Mouse (Mus musculus) stomach, embryonic 14.5 days (tissue): ENCODE results near the gene Taf8. TPM values are rescaled to one million over a fixed set of nuclear protein-coding genes. Genes with fewer than 3 reads are reported as not detected.

Experiments used
- ATAC-seq: fragments of 200-750 bp; cut with Nextera tagmentation; 2 replicates; pipeline ENCODE4 v1.8.0; 2017; ENCODE audit warnings: low read depth, moderate TSS enrichment; ENCODE audit not compliant: insufficient number of reproducible peaks, insufficient read depth, low FRiP score
- H3K27ac ChIP-seq: fragments of 300-500 bp; sonication (generic); 2 replicates; pipeline ENCODE4 v1.5.1; 2014; ENCODE audit warnings: mild to moderate bottlenecking, low read length, moderate library complexity, mixed read lengths
- H3K27me3 ChIP-seq: fragments of 300-500 bp; sonication (generic); 2 replicates; pipeline ENCODE4 v1.6.1; 2014; ENCODE audit warnings: low read length, control low read depth, mixed read lengths; ENCODE audit not compliant: control insufficient read depth, insufficient read depth
- H3K36me3 ChIP-seq: fragments of 300-500 bp; sonication (generic); 2 replicates; pipeline ENCODE4 v1.6.1; 2014; ENCODE audit warnings: mild to moderate bottlenecking, control low read depth, low read length, moderate library complexity, mixed read lengths; ENCODE audit not compliant: control insufficient read depth, insufficient read depth
- H3K4me1 ChIP-seq: fragments of 300-500 bp; sonication (generic); 2 replicates; pipeline ENCODE4 v1.6.1; 2014; ENCODE audit warnings: low read length, control low read depth, mixed read lengths; ENCODE audit not compliant: control insufficient read depth, insufficient read depth
- H3K4me2 ChIP-seq: fragments of 300-500 bp; sonication (generic); replicated peaks from 2 replicates; pipeline ENCODE4 v1.6.1; 2014; ENCODE audit warnings: low read depth, low read length, control low read depth
- H3K4me3 ChIP-seq: fragments of 300-500 bp; sonication (generic); 2 replicates; pipeline ENCODE4 v1.5.1; 2014; ENCODE audit warnings: low read depth, low read length, control low read depth
- H3K9ac ChIP-seq: fragments of 300-500 bp; sonication (generic); replicated peaks from 2 replicates; pipeline ENCODE4 v1.6.1; 2014; ENCODE audit warnings: low read depth, mild to moderate bottlenecking, control low read depth, low read length, moderate library complexity, mixed read lengths
- H3K9me3 ChIP-seq: fragments of 300-500 bp; sonication (generic); 2 replicates; pipeline ENCODE4 v1.6.1; 2016; ENCODE audit warnings: low read depth, low read length, control low read depth; ENCODE audit not compliant: control insufficient read depth
- WGBS: fragments of 180-500 bp; shearing (Covaris S2); extraction: QIAGEN DNeasy Blood & Tissue Kit; methylation state at CpG from one replicate; pipeline ENCODE4 v1.1.7; 2014; 5-methylcytosine and 5-hydroxymethylcytosine counted together
- polyA plus RNA-seq: library from polyadenylated mRNA; unstranded; fragments of >200 nt; fragmentation: Nextera tagmentation; extraction: Ambion mirVana; gene quantifications from 2 replicates; pipeline ENCODE4 v1.2.1, GENCODE M21; 2014

The Taf8 gene
- polyA plus RNA-seq, 1 experiment from 2014 or later = 27.3 TPM

- no peak overlapping the region for H3K27ac ChIP-seq
- peaks cover 72% of the 10 kb centered on the region for H3K36me3 ChIP-seq
- H3K4me2 ChIP-seq = no peak overlapping the region
- peaks cover 5% of the 10 kb centered on the region for H3K4me1 ChIP-seq
- ATAC-seq = no peak
- WGBS = 77% methylated on average over 9 of the region's 9 CpGs
- no peaks in the 10 kb centered on the region for H3K9me3 ChIP-seq
- H3K4me3 ChIP-seq = no peak overlapping the region
- H3K9ac ChIP-seq = no peak overlapping the region
- no peaks in the 10 kb centered on the region for H3K27me3 ChIP-seq
Measured at GRCm38 (mm10) chr17:47490791-47491190, 11.3 kb downstream of the Taf8 start.

GRCm38 (mm10) chr17:47485791-47486190 lies 16.3 kb downstream of the Taf8 start:
- Histone ChIP-seq H3K9me3 (no peaks in the 10 kb centered on the region), H3K36me3 (peaks cover 24% of the 10 kb centered on the region), H3K27me3 (no peaks in the 10 kb centered on the region), H3K4me2 (no peak overlapping the region), H3K4me1 (peaks cover 18% of the 10 kb centered on the region), H3K9ac (no peak overlapping the region), H3K27ac (peak overlapping the region; percentile 91; the same call in 1 of the 2 replicates), H3K4me3 (no peak overlapping the region)
- no peak for ATAC-seq
- WGBS = 73% methylated on average over 3 of the region's 3 CpGs

GRCm38 (mm10) chr17:47484993-47485392 lies 17.1 kb downstream of the Taf8 start:
- Histone ChIP-seq H3K9me3 (no peaks in the 10 kb centered on the region), H3K36me3 (peaks cover 16% of the 10 kb centered on the region), H3K4me3 (no peak overlapping the region), H3K27ac (peak overlapping the region; percentile 91), H3K4me2 (no peak overlapping the region), H3K4me1 (peaks cover 18% of the 10 kb centered on the region), H3K9ac (no peak overlapping the region), H3K27me3 (no peaks in the 10 kb centered on the region)
- 6% methylated on average over 3 of the region's 3 CpGs for WGBS
- no peak for ATAC-seq

GRCm38 (mm10) chr17:47484241-47484921 lies 17.7 kb downstream of the Taf8 start:
- 24% methylated on average over 1 of the region's 1 CpGs for WGBS
- H3K9ac ChIP-seq = no peak overlapping the region
- peaks cover 18% of the 10 kb centered on the region for H3K4me1 ChIP-seq
- H3K36me3 ChIP-seq = peaks cover 11% of the 10 kb centered on the region
- ATAC-seq = peak; percentile 92
- no peak overlapping the region for H3K4me3 ChIP-seq
- peak overlapping the region; percentile 91 for H3K27ac ChIP-seq
- no peaks in the 10 kb centered on the region for H3K27me3 ChIP-seq
- H3K9me3 ChIP-seq = no peaks in the 10 kb centered on the region
- H3K4me2 ChIP-seq = no peak overlapping the region

GRCm38 (mm10) chr17:47482401-47482800 lies 19.7 kb downstream of the Taf8 start:
- 45% methylated on average over 2 of the region's 2 CpGs for WGBS
- H3K4me2 ChIP-seq = no peak overlapping the region
- no peaks in the 10 kb centered on the region for H3K36me3 ChIP-seq
- H3K27me3 ChIP-seq = no peaks in the 10 kb centered on the region
- no peak overlapping the region for H3K27ac ChIP-seq
- peaks cover 18% of the 10 kb centered on the region for H3K4me1 ChIP-seq
- H3K4me3 ChIP-seq = no peak overlapping the region
- no peak for ATAC-seq
- H3K9me3 ChIP-seq = no peaks in the 10 kb centered on the region
- no peak overlapping the region for H3K9ac ChIP-seq

- WGBS = 50% methylated on average over 3 of the region's 3 CpGs
- H3K36me3 ChIP-seq = no peaks in the 10 kb centered on the region
- no peaks in the 10 kb centered on the region for H3K27me3 ChIP-seq
- no peak overlapping the region for H3K27ac ChIP-seq
- no peak overlapping the region for H3K9ac ChIP-seq
- H3K4me1 ChIP-seq = peaks cover 5% of the 10 kb centered on the region; the same call in 1 of the 2 replicates
- no peak overlapping the region for H3K4me2 ChIP-seq
- no peaks in the 10 kb centered on the region for H3K9me3 ChIP-seq
- no peak overlapping the region for H3K4me3 ChIP-seq
- ATAC-seq = no peak
Measured at GRCm38 (mm10) chr17:47479887-47480286, 22.2 kb downstream of the Taf8 start.

- no peak overlapping the region for H3K27ac ChIP-seq
- H3K9ac ChIP-seq = no peak overlapping the region
- H3K27me3 ChIP-seq = no peaks in the 10 kb centered on the region
- no peaks in the 10 kb centered on the region for H3K36me3 ChIP-seq
- no peaks in the 10 kb centered on the region for H3K9me3 ChIP-seq
- peaks cover 15% of the 10 kb centered on the region for H3K4me1 ChIP-seq
- no peak overlapping the region for H3K4me3 ChIP-seq
- 63% methylated on average over 3 of the region's 3 CpGs for WGBS
- no peak for ATAC-seq
- no peak overlapping the region for H3K4me2 ChIP-seq
Measured at GRCm38 (mm10) chr17:47475714-47476113, 26.4 kb downstream of the Taf8 start.

- Histone ChIP-seq H3K27me3 (no peaks in the 10 kb centered on the region), H3K27ac (no peak overlapping the region), H3K9me3 (no peaks in the 10 kb centered on the region), H3K4me3 (no peak overlapping the region), H3K4me1 (peaks cover 20% of the 10 kb centered on the region), H3K9ac (no peak overlapping the region), H3K4me2 (no peak overlapping the region), H3K36me3 (no peaks in the 10 kb centered on the region)
- no peak for ATAC-seq
- 84% methylated on average over 4 of the region's 4 CpGs for WGBS
Measured at GRCm38 (mm10) chr17:47475181-47475580, 26.9 kb downstream of the Taf8 start.

GRCm38 (mm10) chr17:47474250-47474649 lies 27.8 kb downstream of the Taf8 start:
- H3K27me3 ChIP-seq = no peaks in the 10 kb centered on the region
- H3K9me3 ChIP-seq = no peaks in the 10 kb centered on the region
- no peak overlapping the region for H3K9ac ChIP-seq
- no peak overlapping the region for H3K4me3 ChIP-seq
- 0 out of 2 replicates have a peak, but pooled peaks have one; percentile 53 for ATAC-seq
- WGBS = 64% methylated on average over 4 of the region's 4 CpGs
- peaks cover 23% of the 10 kb centered on the region for H3K4me1 ChIP-seq
- no peaks in the 10 kb centered on the region for H3K36me3 ChIP-seq
- no peak overlapping the region for H3K4me2 ChIP-seq
- H3K27ac ChIP-seq = no peak overlapping the region
